Mouse (Mus musculus): Measurements from ENCODE around the gene Cpt1c.

- TF ChIP-seq CTCF (IDR thresholded peaks at IDR 0.05; ENCODE audit: low read depth, low read length) (no peak), POLR2A (IDR thresholded peaks at IDR 0.05; ENCODE audit: insufficient read depth, low read length) (no peak)
Measured at GRCm38 (mm10) chr7:45008411-45008810, 33.8 kb upstream of the Cpt1c start.
